In genomic region chr13:59486243-59486642, GRCm38 (mm10) we compare ENCODE assay signal across 21 mouse cellular contexts.
"Had no signal": no experiment of that assay in that cellular context is flagged by ENCODE, and none has a peak within 500 bp of the region (broad histone marks: within the 10 kb centered on the region; RNA-seq: fewer than 3 reads in every experiment).

No protein-coding gene starts in this region.

- H3K27me3 ChIP-seq: liver, embryonic 12.5 days; midbrain, embryonic 12.5 days; neural tube, embryonic 13.5 days; neural tube, embryonic 15.5 days; stomach, embryonic 15.5 days had no signal

- H3K9me3 ChIP-seq: liver, embryonic 12.5 days; midbrain, embryonic 10.5 days; midbrain, embryonic 12.5 days; neural tube, embryonic 13.5 days; neural tube, embryonic 15.5 days; stomach, embryonic 15.5 days had no signal

- H3K9ac ChIP-seq: liver, embryonic 12.5 days; liver, embryonic 14.5 days; lung, embryonic 14.5 days; midbrain, embryonic 12.5 days; neural tube, embryonic 13.5 days; neural tube, embryonic 15.5 days; stomach, embryonic 15.5 days had no signal

- ATAC-seq: liver, embryonic 12.5 days; midbrain, embryonic 16.5 days had no signal

- H3K4me3 ChIP-seq: liver, embryonic 12.5 days; midbrain, embryonic 10.5 days; midbrain, embryonic 12.5 days; myocyte; neural tube, embryonic 13.5 days; neural tube, embryonic 15.5 days; stomach, embryonic 15.5 days had no signal

- H3K4me2 ChIP-seq: liver, embryonic 12.5 days; lung, embryonic 14.5 days; midbrain, embryonic 12.5 days; neural tube, embryonic 13.5 days; neural tube, embryonic 15.5 days; stomach, embryonic 15.5 days had no signal

- H3K4me1 ChIP-seq: midbrain, embryonic 10.5 days; midbrain, embryonic 12.5 days; neural tube, embryonic 13.5 days; stomach, embryonic 15.5 days had no signal

- H3K36me3 ChIP-seq: midbrain, embryonic 10.5 days; midbrain, embryonic 12.5 days; stomach, embryonic 15.5 days had no signal

- H3K27ac ChIP-seq: liver, embryonic 12.5 days; liver, embryonic 14.5 days; midbrain, embryonic 10.5 days; midbrain, embryonic 12.5 days; neural tube, embryonic 13.5 days; neural tube, embryonic 15.5 days; stomach, embryonic 15.5 days; stomach, postnatal 0 days had no signal

- DNase-seq: lung, adult 18-20 months; lung, embryonic 14.5 days; lung, postnatal 14 days; lung, postnatal 4 days; midbrain, embryonic 14.5 days; retina, postnatal 1 day; right cerebral cortex, adult 18-20 months; right cerebral cortex, postnatal 25 days; thymus, adult 18-20 months; thymus, postnatal 14 days; thymus, postnatal 36 days had no signal
